Mouse (Mus musculus): ENCODE results near the gene Ift80. TPM values are rescaled to one million over a fixed set of nuclear protein-coding genes. Genes with fewer than 3 reads are reported as not detected.
A peak's percentile ranks its signal among the peaks of the same experiment; 100 is the strongest.

The Ift80 gene
- polyA plus RNA-seq, 1 experiment from 2014 or later: 6.6 TPM

- no peak overlapping the region for H3K4me3 ChIP-seq (ENCODE audit: low read depth, low read length)
- WGBS (ENCODE audit: insufficient replicate concordance): 66% methylated on average over 5 of the region's 5 CpGs
- no peak overlapping the region for H3K27ac ChIP-seq (ENCODE audit: low read length)
- H3K4me2 ChIP-seq (ENCODE audit: low read depth, low read length): no peak overlapping the region
- H3K9me3 ChIP-seq (replicated peaks; ENCODE audit: control insufficient read depth, low read length): no peaks in the 10 kb centered on the region
- no peaks in the 10 kb centered on the region for H3K4me1 ChIP-seq (ENCODE audit: control insufficient read depth, low read depth, low read length)
- H3K27me3 ChIP-seq (ENCODE audit: control insufficient read depth, insufficient read depth, low read depth, low read length): no peaks in the 10 kb centered on the region
- no peaks in the 10 kb centered on the region for H3K36me3 ChIP-seq (ENCODE audit: control insufficient read depth, insufficient read depth)
- no peak overlapping the region for H3K9ac ChIP-seq (ENCODE audit: low read depth, low read length)
- no peak for ATAC-seq (ENCODE audit: low read depth)
These were observed 117.5 kb downstream of the Ift80 start for GRCm38 (mm10) chr3:68886845-68887244.

DNA sequence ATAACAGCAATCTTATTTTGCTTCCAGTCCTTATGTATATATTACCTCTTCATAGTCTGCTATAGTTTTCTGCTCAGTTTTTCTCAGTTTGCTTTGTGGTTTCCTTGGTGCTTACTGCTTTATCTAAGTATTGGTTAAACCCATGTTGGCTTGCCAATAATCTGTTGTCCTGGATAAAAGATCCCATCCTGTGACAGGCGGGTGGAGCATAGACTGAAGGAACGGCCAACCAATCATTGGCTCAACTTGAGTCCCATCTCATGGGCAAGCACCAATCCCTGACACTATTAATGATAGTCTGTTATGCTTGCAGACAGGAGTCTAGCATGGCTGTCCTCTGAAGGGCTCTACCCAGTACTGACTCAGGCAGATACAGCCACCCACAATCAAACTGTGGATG lies 130.3 kb downstream of the Ift80 start:
- Histone ChIP-seq H3K27ac (ENCODE audit: low read length) (no peak overlapping the region), H3K4me1 (ENCODE audit: control insufficient read depth, low read depth, low read length) (no peaks in the 10 kb centered on the region; the same call in none of the 2 replicates), H3K27me3 (ENCODE audit: control insufficient read depth, insufficient read depth, low read depth, low read length) (peaks cover 20% of the 10 kb centered on the region), H3K9me3 (replicated peaks; ENCODE audit: control insufficient read depth, low read length) (no peaks in the 10 kb centered on the region), H3K4me3 (ENCODE audit: low read depth, low read length) (no peak overlapping the region), H3K4me2 (ENCODE audit: low read depth, low read length) (no peak overlapping the region), H3K9ac (ENCODE audit: low read depth, low read length) (no peak overlapping the region), H3K36me3 (ENCODE audit: control insufficient read depth, insufficient read depth) (no peaks in the 10 kb centered on the region)
- 45% methylated on average over 2 of the region's 2 CpGs for WGBS (ENCODE audit: insufficient replicate concordance)
- no peak for ATAC-seq (ENCODE audit: low read depth)

DNA sequence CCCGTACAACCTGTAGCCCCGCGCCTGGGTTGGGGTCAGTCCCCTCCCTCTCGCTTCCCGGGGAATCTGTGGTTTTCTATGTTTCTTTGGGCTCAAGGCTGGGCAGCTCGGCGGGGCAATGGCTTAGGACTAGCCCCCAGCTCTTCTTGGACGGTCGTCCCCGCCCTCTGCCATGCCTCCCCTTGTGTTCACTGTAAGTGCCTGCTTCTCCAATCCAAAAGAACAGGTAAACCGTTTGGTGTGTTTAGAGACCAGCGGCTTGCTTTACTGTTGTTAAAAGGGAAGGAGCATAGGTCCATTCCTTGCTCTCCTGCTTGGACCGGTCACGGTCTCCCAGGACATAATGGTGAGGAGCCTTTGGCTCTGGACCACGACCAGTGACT lies 133.8 kb downstream of the Ift80 start:
- H3K4me3 ChIP-seq (ENCODE audit: low read depth, low read length): peak overlapping the region; percentile 59
- no peak overlapping the region for H3K9ac ChIP-seq (ENCODE audit: low read depth, low read length)
- H3K4me1 ChIP-seq (ENCODE audit: control insufficient read depth, low read depth, low read length): no peaks in the 10 kb centered on the region; the same call in none of the 2 replicates
- peak overlapping the region; percentile 82 for H3K4me2 ChIP-seq (ENCODE audit: low read depth, low read length)
- H3K27me3 ChIP-seq (ENCODE audit: control insufficient read depth, insufficient read depth, low read depth, low read length): peaks cover 30% of the 10 kb centered on the region
- no peak overlapping the region for H3K27ac ChIP-seq (ENCODE audit: low read length)
- 6% methylated on average over 15 of the region's 15 CpGs for WGBS (ENCODE audit: insufficient replicate concordance)
- H3K9me3 ChIP-seq (replicated peaks; ENCODE audit: control insufficient read depth, low read length): no peaks in the 10 kb centered on the region
- ATAC-seq (ENCODE audit: low read depth): no peak
- no peaks in the 10 kb centered on the region for H3K36me3 ChIP-seq (ENCODE audit: control insufficient read depth, insufficient read depth)

DNA sequence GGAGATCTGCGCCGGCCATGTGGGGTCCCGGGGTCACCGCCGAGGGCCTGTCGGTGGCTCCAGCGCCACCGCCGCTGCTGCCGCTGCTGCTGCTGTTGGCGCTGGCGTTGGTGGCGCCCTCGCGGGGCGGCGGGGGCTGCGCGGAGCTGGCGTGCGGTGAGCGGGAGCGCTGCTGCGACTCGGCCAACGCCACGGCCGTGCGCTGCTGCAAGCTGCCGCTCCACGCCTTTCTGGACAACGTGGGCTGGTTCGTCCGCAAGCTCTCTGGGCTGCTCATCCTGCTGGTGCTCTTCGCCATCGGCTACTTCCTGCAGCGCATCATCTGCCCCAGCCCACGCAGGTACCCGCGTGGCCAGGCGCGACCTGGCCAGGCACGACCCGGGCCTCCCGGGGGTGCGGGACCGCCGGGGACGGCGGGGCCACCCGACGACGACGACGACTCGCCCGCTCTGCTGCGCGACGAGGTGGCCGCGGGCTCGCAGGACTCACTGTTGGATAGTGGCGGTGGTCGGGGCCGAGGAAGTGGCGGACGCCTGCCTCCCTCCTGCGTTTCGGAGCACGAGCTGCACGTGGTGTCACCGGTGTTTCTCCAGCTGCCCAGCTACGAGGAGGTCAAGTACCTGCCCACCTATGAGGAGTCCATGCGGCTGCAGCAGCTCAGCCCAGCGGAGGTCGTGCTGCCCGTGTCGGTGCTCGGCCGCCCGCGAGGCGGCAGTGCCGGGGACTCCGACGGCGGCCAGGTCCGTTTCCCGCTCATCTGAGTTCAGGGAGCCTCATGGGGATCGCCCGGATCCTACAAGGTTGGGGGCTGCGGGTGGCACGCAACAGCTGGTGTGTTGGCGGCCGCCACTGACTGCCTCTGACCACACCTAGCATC lies 134.4 kb downstream of the Ift80 start:
- peak overlapping the region; percentile 11; the same call in 1 of the 2 replicates for H3K9ac ChIP-seq (ENCODE audit: low read depth, low read length)
- H3K27me3 ChIP-seq (ENCODE audit: control insufficient read depth, insufficient read depth, low read depth, low read length): peaks cover 30% of the 10 kb centered on the region
- peak; percentile 19 for ATAC-seq (ENCODE audit: low read depth)
- H3K27ac ChIP-seq (ENCODE audit: low read length): no peak overlapping the region
- H3K4me3 ChIP-seq (ENCODE audit: low read depth, low read length): peak overlapping the region; percentile 59
- under 1% methylated on average over 91 of the region's 96 CpGs for WGBS (ENCODE audit: insufficient replicate concordance)
- H3K4me2 ChIP-seq (ENCODE audit: low read depth, low read length): peak overlapping the region; percentile 82
- no peaks in the 10 kb centered on the region; the same call in none of the 2 replicates for H3K4me1 ChIP-seq (ENCODE audit: control insufficient read depth, low read depth, low read length)
- no peaks in the 10 kb centered on the region for H3K9me3 ChIP-seq (replicated peaks; ENCODE audit: control insufficient read depth, low read length)
- no peaks in the 10 kb centered on the region for H3K36me3 ChIP-seq (ENCODE audit: control insufficient read depth, insufficient read depth)

GRCm38 (mm10) chr3:68869211-68869690 lies 135.1 kb downstream of the Ift80 start, which contains the start of gene 1110032F04Rik:
Gene 1110032F04Rik (plus strand): TSS chr3:68869586.
- Histone ChIP-seq H3K36me3 (ENCODE audit: control insufficient read depth, insufficient read depth) (no peaks in the 10 kb centered on the region), H3K9me3 (replicated peaks; ENCODE audit: control insufficient read depth, low read length) (no peaks in the 10 kb centered on the region), H3K9ac (ENCODE audit: low read depth, low read length) (peak within 1 kb of the TSS; percentile 24; the same call in 1 of the 2 replicates), H3K4me2 (ENCODE audit: low read depth, low read length) (peak within 1 kb of the TSS; percentile 82), H3K4me1 (ENCODE audit: control insufficient read depth, low read depth, low read length) (no peaks in the 10 kb centered on the region; the same call in none of the 2 replicates), H3K27ac (ENCODE audit: low read length) (no peak within 1 kb of the TSS), H3K4me3 (ENCODE audit: low read depth, low read length) (peak within 1 kb of the TSS; percentile 59), H3K27me3 (ENCODE audit: control insufficient read depth, insufficient read depth, low read depth, low read length) (peaks cover 30% of the 10 kb centered on the region)
- ATAC-seq (ENCODE audit: low read depth): peak; percentile 41; the same call in 1 of the 2 replicates
- WGBS (ENCODE audit: insufficient replicate concordance): under 1% methylated on average over 58 of the region's 62 CpGs

- Histone ChIP-seq H3K36me3 (ENCODE audit: control insufficient read depth, insufficient read depth) (no peaks in the 10 kb centered on the region), H3K9ac (ENCODE audit: low read depth, low read length) (no peak overlapping the region), H3K27me3 (ENCODE audit: control insufficient read depth, insufficient read depth, low read depth, low read length) (no peaks in the 10 kb centered on the region), H3K4me1 (ENCODE audit: control insufficient read depth, low read depth, low read length) (no peaks in the 10 kb centered on the region), H3K9me3 (replicated peaks; ENCODE audit: control insufficient read depth, low read length) (no peaks in the 10 kb centered on the region), H3K4me3 (ENCODE audit: low read depth, low read length) (no peak overlapping the region), H3K27ac (ENCODE audit: low read length) (no peak overlapping the region), H3K4me2 (ENCODE audit: low read depth, low read length) (no peak overlapping the region)
- ATAC-seq (ENCODE audit: low read depth): no peak
- 62% methylated on average over 1 of the region's 1 CpGs for WGBS (ENCODE audit: insufficient replicate concordance)
These were observed 152.0 kb downstream of the Ift80 start for GRCm38 (mm10) chr3:68852414-68852813.

DNA sequence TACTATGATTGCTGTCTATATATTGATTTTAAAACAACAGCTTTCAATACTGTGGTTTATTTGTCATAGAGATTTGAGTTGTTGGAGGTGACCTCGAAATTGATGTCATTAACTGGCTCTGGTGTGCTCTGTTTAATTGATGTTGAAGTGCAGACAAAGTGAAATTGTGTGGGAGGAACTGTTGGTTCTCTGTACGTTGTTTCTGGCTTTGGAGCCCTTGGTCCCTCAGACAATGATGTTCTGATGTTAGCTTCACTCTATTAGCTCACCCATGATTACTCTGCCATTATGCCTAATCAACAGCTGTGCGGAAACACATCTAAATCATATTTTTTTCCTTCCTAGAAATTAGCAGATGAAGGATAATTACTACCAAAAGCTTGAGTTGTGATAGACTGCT lies 156.0 kb downstream of the Ift80 start:
- H3K4me3 ChIP-seq (ENCODE audit: low read depth, low read length): no peak overlapping the region
- H3K9me3 ChIP-seq (replicated peaks; ENCODE audit: control insufficient read depth, low read length): no peaks in the 10 kb centered on the region
- no peak overlapping the region for H3K27ac ChIP-seq (ENCODE audit: low read length)
- no peak for ATAC-seq (ENCODE audit: low read depth)
- H3K4me2 ChIP-seq (ENCODE audit: low read depth, low read length): no peak overlapping the region
- no peak overlapping the region for H3K9ac ChIP-seq (ENCODE audit: low read depth, low read length)
- H3K36me3 ChIP-seq (ENCODE audit: control insufficient read depth, insufficient read depth): no peaks in the 10 kb centered on the region
- H3K4me1 ChIP-seq (ENCODE audit: control insufficient read depth, low read depth, low read length): no peaks in the 10 kb centered on the region
- no peaks in the 10 kb centered on the region for H3K27me3 ChIP-seq (ENCODE audit: control insufficient read depth, insufficient read depth, low read depth, low read length)
- WGBS (ENCODE audit: insufficient replicate concordance): 44% methylated on average over 3 of the region's 3 CpGs

DNA sequence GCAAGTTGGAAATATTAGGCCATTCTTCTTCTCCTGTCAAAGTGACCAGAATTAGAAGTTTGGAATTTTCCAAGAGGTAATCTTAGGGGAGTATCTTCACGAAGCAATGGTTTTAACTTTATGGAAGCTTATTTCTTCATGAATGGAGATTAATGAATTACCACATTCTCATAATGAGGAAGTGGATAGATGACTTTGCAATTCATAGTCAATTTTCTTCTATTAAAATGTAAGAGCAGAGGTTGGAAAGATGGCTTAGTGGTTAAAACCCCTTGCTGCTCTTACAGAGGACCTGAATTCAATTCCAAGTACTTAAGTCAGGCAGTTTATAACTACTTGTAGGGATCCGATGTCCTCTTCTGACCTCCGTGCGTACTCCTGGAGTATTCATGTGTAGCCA lies 160.3 kb downstream of the Ift80 start:
- no peak for ATAC-seq (ENCODE audit: low read depth)

More for the DNA sequence above, 160.3 kb downstream of the Ift80 start:
- Histone ChIP-seq H3K9me3 (replicated peaks; ENCODE audit: control insufficient read depth, low read length) (no peaks in the 10 kb centered on the region), H3K27me3 (ENCODE audit: control insufficient read depth, insufficient read depth, low read depth, low read length) (no peaks in the 10 kb centered on the region), H3K4me3 (ENCODE audit: low read depth, low read length) (no peak overlapping the region), H3K36me3 (ENCODE audit: control insufficient read depth, insufficient read depth) (no peaks in the 10 kb centered on the region), H3K4me2 (ENCODE audit: low read depth, low read length) (no peak overlapping the region), H3K9ac (ENCODE audit: low read depth, low read length) (no peak overlapping the region), H3K4me1 (ENCODE audit: control insufficient read depth, low read depth, low read length) (no peaks in the 10 kb centered on the region), H3K27ac (ENCODE audit: low read length) (no peak overlapping the region)
- WGBS (ENCODE audit: insufficient replicate concordance): 71% methylated on average over 4 of the region's 4 CpGs
